15 mouse cellular contexts compared by ENCODE assay signal in genomic region chr11:69849128-69849527, GRCm38 (mm10). TPM values are rescaled to one million over a fixed set of nuclear protein-coding genes. Genes with fewer than 3 reads are reported as not detected.
DNase-seq lines count a peak whose midpoint lies in the region; ATAC-seq and TF ChIP-seq lines count a peak whose summit lies in the region.
"Had no signal": no experiment of that assay in that cellular context is flagged by ENCODE, and none has a peak within 500 bp of the region (broad histone marks: within the 10 kb centered on the region; RNA-seq: fewer than 3 reads in every experiment).

No protein-coding gene starts in this region.

- no peak for ATAC-seq in cerebellum, adult (ENCODE audit: insufficient number of reproducible peaks, low FRiP score, low TSS enrichment)
- no peak for ATAC-seq in intestine, embryonic 16.5 days
- ATAC-seq in intestine, postnatal 0 days = no peak
- no peak for ATAC-seq in stomach, embryonic 16.5 days (ENCODE audit: insufficient read depth, low FRiP score)
- ATAC-seq: hindbrain, postnatal 0 days had no signal

- H3K27me3 ChIP-seq in intestine, embryonic 16.5 days (replicated peaks; ENCODE audit: control insufficient read depth, insufficient read depth, low read length) = no peaks in the 10 kb centered on the region
- H3K27me3 ChIP-seq in intestine, postnatal 0 days (replicated peaks; ENCODE audit: control insufficient read depth, insufficient read depth, low read length) = no peaks in the 10 kb centered on the region
- H3K27me3 ChIP-seq in stomach, embryonic 16.5 days (ENCODE audit: control insufficient read depth, insufficient read depth, low read length) = no peaks in the 10 kb centered on the region
- H3K27me3 ChIP-seq: limb, embryonic 15.5 days had no signal

- peaks cover 21% of the 10 kb centered on the region; the same call in 1 of the 2 replicates for H3K36me3 ChIP-seq in intestine, embryonic 16.5 days (ENCODE audit: control insufficient read depth, insufficient read depth, low read length)
- peaks cover 54% of the 10 kb centered on the region for H3K36me3 ChIP-seq in intestine, postnatal 0 days (ENCODE audit: control insufficient read depth, insufficient read depth)
- H3K36me3 ChIP-seq in stomach, embryonic 16.5 days (ENCODE audit: control insufficient read depth, insufficient read depth, low read length) = 0 out of 2 replicates have a peak, but pooled peaks cover 9% of the 10 kb centered on the region

- no peak overlapping the region for H3K9ac ChIP-seq in intestine, embryonic 16.5 days (ENCODE audit: low read depth, low read length)
- H3K9ac ChIP-seq in intestine, postnatal 0 days (ENCODE audit: low read depth, low read length) = no peak overlapping the region
- no peak overlapping the region for H3K9ac ChIP-seq in stomach, embryonic 16.5 days (ENCODE audit: low read length)
- H3K9ac ChIP-seq: limb, embryonic 15.5 days had no signal

- peak; percentile 15 for DNase-seq in cerebellum, adult 9-11 months
- DNase-seq in thymus, postnatal 14 days = peak; percentile 18
- no peak for DNase-seq in thymus, postnatal 0 days (ENCODE audit: low spot score)
- DNase-seq in layer of hippocampus, adult 11-12 months (ENCODE audit: low spot score) = no peak
- DNase-seq: adrenal gland, adult 8-10 months; kidney, postnatal 25 days; layer of hippocampus, postnatal 36 days; midbrain, embryonic 14.5 days had no signal

- H3K4me1 ChIP-seq in intestine, embryonic 16.5 days (ENCODE audit: control insufficient read depth, insufficient read depth, low read length) = peaks cover 19% of the 10 kb centered on the region
- peaks cover 14% of the 10 kb centered on the region for H3K4me1 ChIP-seq in intestine, postnatal 0 days (replicated peaks; ENCODE audit: control insufficient read depth, insufficient read depth, low read length)
- H3K4me1 ChIP-seq in stomach, embryonic 16.5 days (ENCODE audit: control insufficient read depth, insufficient read depth, low read length) = peaks cover 16% of the 10 kb centered on the region

- H3K27ac ChIP-seq in intestine, embryonic 16.5 days (ENCODE audit: low read length) = 0 out of 2 replicates have a peak overlapping the region, but pooled peaks have one; percentile 18
- no peak overlapping the region for H3K27ac ChIP-seq in intestine, postnatal 0 days (ENCODE audit: low read depth, low read length)
- peak overlapping the region; percentile 36; the same call in 1 of the 2 replicates for H3K27ac ChIP-seq in stomach, embryonic 16.5 days (ENCODE audit: low read length)
- H3K27ac ChIP-seq: hindbrain, postnatal 0 days; limb, embryonic 15.5 days had no signal

- WGBS in intestine, embryonic 16.5 days = 84% methylated on average over 9 of the region's 9 CpGs
- WGBS in intestine, postnatal 0 days = 69% methylated on average over 9 of the region's 9 CpGs
- WGBS in stomach, embryonic 16.5 days = 79% methylated on average over 9 of the region's 9 CpGs

- H3K9me3 ChIP-seq in intestine, embryonic 16.5 days (ENCODE audit: control insufficient read depth, low read length) = no peaks in the 10 kb centered on the region
- no peaks in the 10 kb centered on the region for H3K9me3 ChIP-seq in intestine, postnatal 0 days (ENCODE audit: control insufficient read depth)
- H3K9me3 ChIP-seq in stomach, embryonic 16.5 days (replicated peaks; ENCODE audit: control insufficient read depth, low read length) = no peaks in the 10 kb centered on the region
- H3K9me3 ChIP-seq: limb, embryonic 15.5 days had no signal

- TF ChIP-seq CTCF in intestine, postnatal 0 days (IDR thresholded peaks at IDR 0.05; ENCODE audit: low read depth) = no peak

- H3K4me3 ChIP-seq in intestine, embryonic 16.5 days (ENCODE audit: low read length) = no peak overlapping the region
- H3K4me3 ChIP-seq in intestine, postnatal 0 days (ENCODE audit: low read depth, low read length) = no peak overlapping the region
- no peak overlapping the region for H3K4me3 ChIP-seq in stomach, embryonic 16.5 days (replicated peaks; ENCODE audit: low read length)
- H3K4me3 ChIP-seq: limb, embryonic 15.5 days had no signal

- H3K4me2 ChIP-seq in intestine, embryonic 16.5 days (ENCODE audit: low read depth, low read length) = no peak overlapping the region
- H3K4me2 ChIP-seq in intestine, postnatal 0 days (replicated peaks; ENCODE audit: low read depth) = no peak overlapping the region
- H3K4me2 ChIP-seq in stomach, embryonic 16.5 days (ENCODE audit: low read depth, low read length) = no peak overlapping the region
- H3K4me2 ChIP-seq: limb, embryonic 15.5 days had no signal

RNA-seq across cellular contexts. Expression of gene Plscr3, which starts 3.0 kb away (rescaled TPM):
- polyA plus RNA-seq in intestine, embryonic 16.5 days (2015; fragmentation: Nextera tagmentation; extraction: Ambion mirVana) = 73.0 and 75.2 TPM in 2 replicates
- 42.0 and 44.8 TPM in 2 replicates for polyA plus RNA-seq in intestine, postnatal 0 days (2015; fragmentation: Nextera tagmentation; extraction: Ambion mirVana)
- polyA plus RNA-seq in thymus, postnatal 0 days (2015; fragmentation: Nextera tagmentation; extraction: Ambion mirVana) = 68.4 and 70.4 TPM in 2 replicates
- 85.1 and 98.5 TPM in 2 replicates for polyA plus RNA-seq in stomach, embryonic 16.5 days (2015; fragmentation: Nextera tagmentation; extraction: Ambion mirVana)

RNA-seq across cellular contexts. Expression of gene Tnk1, which starts 9.4 kb away (rescaled TPM):
- polyA plus RNA-seq in intestine, embryonic 16.5 days (2015; fragmentation: Nextera tagmentation; extraction: Ambion mirVana) = 20.5 and 23.5 TPM in 2 replicates
- 11.7 and 12.8 TPM in 2 replicates for polyA plus RNA-seq in intestine, postnatal 0 days (2015; fragmentation: Nextera tagmentation; extraction: Ambion mirVana)
- 1.1 and 1.5 TPM in 2 replicates for polyA plus RNA-seq in thymus, postnatal 0 days (2015; fragmentation: Nextera tagmentation; extraction: Ambion mirVana)
- 15.3 and 19.1 TPM in 2 replicates for polyA plus RNA-seq in stomach, embryonic 16.5 days (2015; fragmentation: Nextera tagmentation; extraction: Ambion mirVana)
- polyA plus RNA-seq: hindbrain, postnatal 0 days; midbrain, embryonic 14.5 days had no signal

RNA-seq across cellular contexts. Expression of gene Tmem256, which starts 10.8 kb away (rescaled TPM):
- polyA plus RNA-seq in intestine, embryonic 16.5 days (2015; fragmentation: Nextera tagmentation; extraction: Ambion mirVana) = 470 and 476 TPM in 2 replicates
- polyA plus RNA-seq in intestine, postnatal 0 days (2015; fragmentation: Nextera tagmentation; extraction: Ambion mirVana) = 584 and 590 TPM in 2 replicates
- polyA plus RNA-seq in thymus, postnatal 0 days (2015; fragmentation: Nextera tagmentation; extraction: Ambion mirVana) = 325 and 342 TPM in 2 replicates
- 377 and 401 TPM in 2 replicates for polyA plus RNA-seq in stomach, embryonic 16.5 days (2015; fragmentation: Nextera tagmentation; extraction: Ambion mirVana)

RNA-seq across cellular contexts. Expression of gene Nlgn2, which starts 11.5 kb away (rescaled TPM):
- 3.4 and 4.1 TPM in 2 replicates for polyA plus RNA-seq in intestine, embryonic 16.5 days (2015; fragmentation: Nextera tagmentation; extraction: Ambion mirVana)
- 1.8 and 2.2 TPM in 2 replicates for polyA plus RNA-seq in intestine, postnatal 0 days (2015; fragmentation: Nextera tagmentation; extraction: Ambion mirVana)
- 1.2 and 1.9 TPM in 2 replicates for polyA plus RNA-seq in thymus, postnatal 0 days (2015; fragmentation: Nextera tagmentation; extraction: Ambion mirVana)
- 5.3 and 6.4 TPM in 2 replicates for polyA plus RNA-seq in stomach, embryonic 16.5 days (2015; fragmentation: Nextera tagmentation; extraction: Ambion mirVana)

RNA-seq across cellular contexts. Expression of gene Spem1, which starts 27.1 kb away (rescaled TPM):
- polyA plus RNA-seq in intestine, embryonic 16.5 days (2015; fragmentation: Nextera tagmentation; extraction: Ambion mirVana) = 0.22 TPM in 1 of 2 replicates, not detected in the other
- not detected in 2 replicates for polyA plus RNA-seq in intestine, postnatal 0 days (2015; fragmentation: Nextera tagmentation; extraction: Ambion mirVana)
- not detected in 2 replicates for polyA plus RNA-seq in thymus, postnatal 0 days (2015; fragmentation: Nextera tagmentation; extraction: Ambion mirVana)
- polyA plus RNA-seq in stomach, embryonic 16.5 days (2015; fragmentation: Nextera tagmentation; extraction: Ambion mirVana) = not detected in 2 replicates
- polyA plus RNA-seq: spleen, adult 2 months had no signal

Comparison
In these comparisons a context has a peak if more than half of its experiments do, and no peak if none do; other contexts are left out.
1. DNase-seq: peak in cerebellum, adult 9-11 months (single experiment) and thymus, postnatal 14 days (single experiment); none in thymus, postnatal 0 days (single experiment) and layer of hippocampus, adult 11-12 months (single experiment).